Mouse (Mus musculus): ENCODE results near the gene Wwox. TPM values are rescaled to one million over a fixed set of nuclear protein-coding genes. Genes with fewer than 3 reads are reported as not detected.

The Wwox gene
- total and polyA plus RNA-seq, 3 experiments: 7.6 to 61.8 (median 12.2) TPM

DNA sequence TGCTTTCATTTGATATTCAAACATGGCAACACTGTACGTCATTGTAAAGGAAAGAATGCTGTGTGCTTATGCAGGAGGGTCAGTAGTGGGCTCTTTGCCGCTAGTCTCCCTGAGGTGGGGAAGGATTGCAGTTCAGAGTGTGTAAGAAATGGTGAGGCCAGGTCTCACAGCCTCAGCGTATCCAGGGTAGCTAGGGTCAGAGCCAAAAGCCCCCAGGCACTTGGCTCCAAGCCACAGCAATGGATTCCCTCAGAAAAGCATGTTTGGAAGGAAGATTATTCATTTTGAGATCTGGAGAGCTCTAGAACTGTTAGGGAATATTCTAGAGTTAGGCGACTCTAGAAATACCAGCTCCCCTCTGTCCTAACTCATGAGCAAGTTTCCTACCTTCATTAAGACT, 279.4 kb downstream of the Wwox start:
- Histone ChIP-seq H3K36me3 (ENCODE audit: control insufficient read depth in 1 of 2, insufficient read depth in 2 of 2, low read length in 2 of 2) (no peaks in the 10 kb centered on the region), H3K9ac (ENCODE audit: control insufficient read depth, low read depth, low read length, poor library complexity, severe bottlenecking) (no peak overlapping the region), H3K4me1 (ENCODE audit: control insufficient read depth in 1 of 2, insufficient read depth in 2 of 2, low read length in 2 of 2) (no peaks in the 10 kb centered on the region), H3K79me2 (ENCODE audit: control insufficient read depth, insufficient read depth, low read length, poor library complexity) (no peaks in the 10 kb centered on the region), H3K9me3 (replicated peaks; ENCODE audit: insufficient read depth, low read length) (no peaks in the 10 kb centered on the region), H3K4me3 (ENCODE audit: control insufficient read depth in 1 of 2, insufficient read depth in 1 of 2, low read depth in 2 of 2, low read length in 2 of 2) (no peak overlapping the region), H3K27ac (ENCODE audit: control insufficient read depth, low read depth, low read length) (no peak overlapping the region), H3K27me3 (ENCODE audit: control insufficient read depth in 1 of 2, insufficient read depth in 2 of 2, low read length in 2 of 2) (no peaks in the 10 kb centered on the region)
- DNase-seq (ENCODE audit: low read depth, low spot score): no peak
- no peak for TF ChIP-seq ZC3H11A (IDR thresholded peaks at IDR 0.05; ENCODE audit: low read depth, low read length)
- TF ChIP-seq USF2 (IDR thresholded peaks at IDR 0.05; ENCODE audit: borderline replicate concordance in 1 of 2, insufficient read depth in 1 of 2, low read depth in 1 of 2, low read length in 2 of 2): no peak
- no peak for TF ChIP-seq USF1 (IDR thresholded peaks at IDR 0.05; ENCODE audit: low read depth, low read length)
- TF ChIP-seq JUND (IDR thresholded peaks at IDR 0.05; ENCODE audit: low read depth, low read length): no peak
- no peak for TF ChIP-seq TAL1 (IDR thresholded peaks at IDR 0.05; ENCODE audit: low read length)
- TF ChIP-seq CTCF (IDR thresholded peaks at IDR 0.05 in 2 of 3, conservative IDR thresholded peaks at IDR 0.05 in 1 of 3; ENCODE audit: control insufficient read depth in 1 of 3, insufficient read depth in 1 of 3, low read depth in 2 of 3, low read length in 3 of 3, poor library complexity in 1 of 3, severe bottlenecking in 1 of 3): no peak
- TF ChIP-seq ETS1 (IDR thresholded peaks at IDR 0.05; ENCODE audit: low read depth, low read length): no peak
- TF ChIP-seq MXI1 (IDR thresholded peaks at IDR 0.05; ENCODE audit: low read depth, low read length): no peak

DNA sequence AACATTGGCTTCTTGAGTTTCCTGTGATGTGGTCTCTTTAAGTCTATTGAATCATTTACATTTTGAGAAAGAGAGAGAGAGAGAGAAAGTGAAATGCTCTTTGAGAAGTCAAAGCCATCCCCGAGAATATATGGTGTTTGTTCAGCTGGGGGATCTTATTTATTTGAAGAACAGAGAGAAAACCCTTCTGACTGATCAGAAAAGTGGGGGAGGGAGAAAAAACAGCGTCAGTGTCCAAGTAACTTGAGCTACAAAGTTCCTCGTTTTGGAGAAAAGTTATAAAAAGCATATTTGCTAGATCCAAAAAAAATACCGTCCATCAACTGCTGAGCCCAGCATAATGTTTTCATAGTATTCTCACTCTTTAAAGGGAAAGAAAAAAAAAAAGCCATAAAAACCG, 283.2 kb downstream of the Wwox start:
- Histone ChIP-seq H3K27ac (ENCODE audit: control insufficient read depth, low read depth, low read length) (no peak overlapping the region), H3K9me3 (replicated peaks; ENCODE audit: insufficient read depth, low read length) (no peaks in the 10 kb centered on the region), H3K27me3 (ENCODE audit: control insufficient read depth in 1 of 2, insufficient read depth in 2 of 2, low read length in 2 of 2) (no peaks in the 10 kb centered on the region), H3K79me2 (ENCODE audit: control insufficient read depth, insufficient read depth, low read length, poor library complexity) (no peaks in the 10 kb centered on the region), H3K4me1 (ENCODE audit: control insufficient read depth in 1 of 2, insufficient read depth in 2 of 2, low read length in 2 of 2) (no peaks in the 10 kb centered on the region), H3K4me3 (ENCODE audit: control insufficient read depth in 1 of 2, insufficient read depth in 1 of 2, low read depth in 2 of 2, low read length in 2 of 2) (no peak overlapping the region), H3K36me3 (ENCODE audit: control insufficient read depth in 1 of 2, insufficient read depth in 2 of 2, low read length in 2 of 2) (no peaks in the 10 kb centered on the region), H3K9ac (ENCODE audit: control insufficient read depth, low read depth, low read length, poor library complexity, severe bottlenecking) (no peak overlapping the region)
- no peak for DNase-seq (ENCODE audit: low read depth, low spot score)
- TF ChIP-seq MYC (IDR thresholded peaks at IDR 0.05; ENCODE audit: low read depth, low read length): no peak
- no peak for TF ChIP-seq SIN3A (IDR thresholded peaks at IDR 0.05; ENCODE audit: low read length)
- TF ChIP-seq GATA1 (IDR thresholded peaks at IDR 0.05; ENCODE audit: low read depth, low read length): no peak
- TF ChIP-seq NELFE (IDR thresholded peaks at IDR 0.05; ENCODE audit: low read depth, low read length): no peak
- TF ChIP-seq EP300 (IDR thresholded peaks at IDR 0.05; ENCODE audit: low read depth in 1 of 2, low read length in 2 of 2): no peak
- TF ChIP-seq USF1 (IDR thresholded peaks at IDR 0.05; ENCODE audit: low read depth, low read length): no peak

DNA sequence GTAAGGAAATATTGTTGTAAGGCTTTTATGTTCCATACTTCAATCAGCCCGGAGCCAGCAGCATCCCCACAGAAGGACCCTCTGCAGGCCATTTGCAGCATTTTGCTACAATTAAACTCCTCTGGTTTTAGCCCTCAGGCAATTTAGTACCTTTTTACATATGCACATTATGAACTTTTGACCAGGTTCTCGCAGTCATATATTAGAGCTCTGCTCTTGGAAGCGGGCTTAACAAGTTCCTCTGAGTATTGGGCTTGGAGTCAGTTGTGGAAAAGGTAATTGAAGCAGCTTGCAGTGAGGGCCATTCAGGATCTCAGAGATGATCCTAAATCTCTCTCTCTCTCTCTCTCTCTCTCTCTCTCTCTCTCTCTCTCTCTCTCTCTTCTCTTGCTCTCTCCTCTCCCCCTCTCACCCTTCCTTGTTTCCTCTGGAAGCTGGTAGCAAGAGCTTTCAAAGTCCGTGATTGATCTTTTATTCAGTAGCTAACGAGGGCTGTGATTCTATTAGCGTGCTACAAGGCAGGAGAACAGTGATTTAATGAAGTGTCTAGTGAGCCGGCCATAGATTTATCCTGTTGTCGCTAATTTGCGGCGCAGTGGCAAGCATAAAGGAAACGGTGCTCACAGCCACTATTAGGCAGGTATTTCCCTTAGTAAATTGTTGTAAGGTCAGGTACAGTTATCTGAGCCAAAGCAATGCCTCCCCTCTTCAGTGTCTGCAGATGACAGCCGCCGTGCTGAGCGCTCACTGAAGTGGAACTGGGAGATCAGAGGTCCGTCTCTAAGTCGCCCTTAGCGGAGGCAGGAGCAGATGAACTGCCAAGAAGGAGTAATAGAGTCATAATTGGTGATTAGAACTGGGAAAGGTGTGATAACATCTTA, 292.0 kb downstream of the Wwox start:
- Histone ChIP-seq H3K9me3 (replicated peaks; ENCODE audit: insufficient read depth, low read length) (no peaks in the 10 kb centered on the region), H3K4me3 (ENCODE audit: control insufficient read depth in 1 of 2, insufficient read depth in 1 of 2, low read depth in 2 of 2, low read length in 2 of 2) (no peak overlapping the region)

More for the DNA sequence above, 292.0 kb downstream of the Wwox start:
- H3K36me3 ChIP-seq (ENCODE audit: control insufficient read depth in 1 of 2, insufficient read depth in 2 of 2, low read length in 2 of 2): no peaks in the 10 kb centered on the region
- no peak overlapping the region for H3K27ac ChIP-seq (ENCODE audit: control insufficient read depth, low read depth, low read length)
- DNase-seq (ENCODE audit: low read depth, low spot score): no peak
- TF ChIP-seq MYB (IDR thresholded peaks at IDR 0.05; ENCODE audit: low read depth, low read length) (no peak), NRF1 (IDR thresholded peaks at IDR 0.05; ENCODE audit: insufficient read depth, low read depth, low read length, poor library complexity, severe bottlenecking) (no peak), MYC (IDR thresholded peaks at IDR 0.05; ENCODE audit: low read depth, low read length) (no peak), SMC3 (IDR thresholded peaks at IDR 0.05; ENCODE audit: low read depth, low read length) (no peak), TCF12 (IDR thresholded peaks at IDR 0.05; ENCODE audit: low read depth, low read length) (no peak), USF2 (IDR thresholded peaks at IDR 0.05; ENCODE audit: borderline replicate concordance in 1 of 2, insufficient read depth in 1 of 2, low read depth in 1 of 2, low read length in 2 of 2) (no peak), MXI1 (IDR thresholded peaks at IDR 0.05; ENCODE audit: low read depth, low read length) (no peak), GABPA (IDR thresholded peaks at IDR 0.05; ENCODE audit: low read depth, low read length) (no peak), ZKSCAN1 (IDR thresholded peaks at IDR 0.05; ENCODE audit: low read depth, low read length) (no peak), USF1 (IDR thresholded peaks at IDR 0.05; ENCODE audit: low read depth, low read length) (no peak), EP300 (IDR thresholded peaks at IDR 0.05; ENCODE audit: low read depth in 1 of 2, low read length in 2 of 2) (no peak), KAT2A (conservative IDR thresholded peaks at IDR 0.05; ENCODE audit: low read depth, low read length) (no peak)
- no peak overlapping the region for H3K9ac ChIP-seq (ENCODE audit: control insufficient read depth, low read depth, low read length, poor library complexity, severe bottlenecking)
- H3K79me2 ChIP-seq (ENCODE audit: control insufficient read depth, insufficient read depth, low read length, poor library complexity): no peaks in the 10 kb centered on the region
- H3K4me1 ChIP-seq (ENCODE audit: control insufficient read depth in 1 of 2, insufficient read depth in 2 of 2, low read length in 2 of 2): no peaks in the 10 kb centered on the region
- H3K27me3 ChIP-seq (ENCODE audit: control insufficient read depth in 1 of 2, insufficient read depth in 2 of 2, low read length in 2 of 2): no peaks in the 10 kb centered on the region
